Mouse (Mus musculus): Measurements from ENCODE around the gene Ces1b. TPM values are rescaled to one million over a fixed set of nuclear protein-coding genes. Genes with fewer than 3 reads are reported as not detected.

The Ces1b gene
- polyA plus RNA-seq, 1 experiment from 2014 or later = not detected

Other genes with a start within 250 kb of the Ces1b start
- 6.6 and 9.2 TPM in 2 replicates for gene Lpcat2, start 224.7 kb downstream of the Ces1b start, polyA plus RNA-seq (2016; fragmentation: Nextera tagmentation; extraction: Ambion mirVana)
- 0.36 and 0.47 TPM in 2 replicates for gene Capns2, start 178.6 kb downstream of the Ces1b start, polyA plus RNA-seq (2016; fragmentation: Nextera tagmentation; extraction: Ambion mirVana)
- gene Slc6a2, start 119.9 kb downstream of the Ces1b start, polyA plus RNA-seq (2016; fragmentation: Nextera tagmentation; extraction: Ambion mirVana) = 1.8 and 2.0 TPM in 2 replicates
- gene Ces1a, start 31.8 kb downstream of the Ces1b start, polyA plus RNA-seq (2016; fragmentation: Nextera tagmentation; extraction: Ambion mirVana) = not detected in 2 replicates
- gene Ces1c, start 51.3 kb upstream of the Ces1b start, polyA plus RNA-seq (2016; fragmentation: Nextera tagmentation; extraction: Ambion mirVana) = not detected in 2 replicates
- 0.23 and 0.48 TPM in 2 replicates for gene Ces1d, start 117.8 kb upstream of the Ces1b start, polyA plus RNA-seq (2016; fragmentation: Nextera tagmentation; extraction: Ambion mirVana)
- gene Ces1e, start 149.6 kb upstream of the Ces1b start, polyA plus RNA-seq (2016; fragmentation: Nextera tagmentation; extraction: Ambion mirVana) = not detected in 2 replicates
- not detected in 2 replicates for gene Ces1f, start 199.7 kb upstream of the Ces1b start, polyA plus RNA-seq (2016; fragmentation: Nextera tagmentation; extraction: Ambion mirVana)